Mouse (Mus musculus): ENCODE data around the gene Tspo. TPM values are rescaled to one million over a fixed set of nuclear protein-coding genes. Genes with fewer than 3 reads are reported as not detected.
A peak's percentile ranks its signal among the peaks of the same experiment; 100 is the strongest.

Tspo gene
- 24.7 and 32.5 TPM in 2 replicates for polyA plus RNA-seq (2014; fragmentation: Nextera tagmentation; extraction: Ambion mirVana)

DNA sequence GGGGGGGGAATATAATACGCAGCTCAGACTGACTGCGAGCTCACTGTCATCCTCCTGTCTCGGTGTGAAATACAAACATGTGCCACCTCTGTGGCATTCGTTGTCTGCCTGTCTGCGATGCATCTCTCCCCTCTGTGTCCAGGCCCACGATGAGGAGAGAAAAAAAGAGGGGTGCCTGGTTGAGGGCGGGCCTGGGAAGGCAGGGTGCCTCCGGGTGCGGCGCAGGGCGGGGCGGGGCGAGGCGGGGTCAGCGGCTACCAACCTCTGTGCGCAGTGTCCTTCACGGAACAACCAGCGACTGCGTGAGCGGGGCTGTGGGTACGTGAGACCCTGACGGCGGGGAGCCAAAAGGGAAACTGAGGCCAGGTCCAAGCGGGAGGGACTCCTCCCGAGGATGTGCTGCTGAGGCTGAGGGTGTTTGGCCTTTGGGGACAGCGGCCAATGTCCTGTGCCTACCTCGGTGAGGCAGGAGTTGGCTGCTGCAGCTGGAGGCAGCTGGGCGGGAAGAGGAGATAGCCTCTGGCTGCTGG is at the start of gene Tspo, which contains the start of gene Mcat:
Tspo (plus strand) TSS at position 266 of the 530 bp plus-strand sequence.
Mcat (minus strand) TSS at position 461 of the 530 bp plus-strand sequence.
- ATAC-seq (replicated peaks; ENCODE audit: insufficient number of reproducible peaks, low FRiP score, low TSS enrichment, low read depth) (no peak), DNase-seq (ENCODE audit: low spot score) (no peak)
- Histone ChIP-seq H3K4me1 (ENCODE audit: control insufficient read depth, insufficient read depth, low read length) (peaks cover 4% of the 10 kb centered on the region), H3K4me3 (ENCODE audit: low read depth, low read length) (peak within 1 kb of the TSS; percentile 39), H3K4me2 (ENCODE audit: low read depth, low read length) (peak within 1 kb of the TSS; percentile 78), H3K27ac (replicated peaks; ENCODE audit: low read depth, low read length) (no peak within 1 kb of the TSS), H3K36me3 (replicated peaks; ENCODE audit: control insufficient read depth, insufficient read depth, low read depth, low read length) (no peaks in the 10 kb centered on the region), H3K9me3 (replicated peaks; ENCODE audit: control insufficient read depth, low read length) (no peaks in the 10 kb centered on the region), H3K27me3 (ENCODE audit: control insufficient read depth, insufficient read depth, low read length) (no peaks in the 10 kb centered on the region), H3K9ac (replicated peaks; ENCODE audit: low read length) (peak within 1 kb of the TSS; percentile 62)
- WGBS, result under 1% methylated on average over 28 of the region's 28 CpGs

DNA sequence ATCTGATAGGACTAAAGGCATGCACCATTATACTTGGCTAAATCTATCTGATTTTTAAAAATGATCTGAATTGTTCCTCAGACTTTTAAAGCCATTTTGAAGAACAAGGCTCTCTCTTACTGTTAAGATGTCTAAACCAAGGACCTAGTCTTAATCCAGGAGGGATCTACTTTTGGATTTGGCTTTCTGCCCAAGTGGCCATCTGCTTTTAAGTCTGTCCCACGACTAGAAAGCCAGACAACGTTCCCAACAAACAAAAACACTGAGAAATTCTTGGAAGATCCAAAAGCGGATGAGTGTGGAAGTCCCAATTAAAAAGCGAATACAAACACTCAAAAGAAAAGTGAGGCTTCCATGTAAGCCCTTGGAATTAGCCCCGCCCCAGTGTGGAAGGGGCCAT is 48.4 kb upstream of the Tspo start:
- DNase-seq (ENCODE audit: low spot score), result no peak
- Histone ChIP-seq H3K36me3 (replicated peaks; ENCODE audit: control insufficient read depth, insufficient read depth, low read depth, low read length) (no peaks in the 10 kb centered on the region), H3K27ac (replicated peaks; ENCODE audit: low read depth, low read length) (no peak overlapping the region), H3K4me1 (ENCODE audit: control insufficient read depth, insufficient read depth, low read length) (no peaks in the 10 kb centered on the region; the same call in 1 of the 2 replicates), H3K4me2 (ENCODE audit: low read depth, low read length) (no peak overlapping the region), H3K4me3 (ENCODE audit: low read depth, low read length) (no peak overlapping the region), H3K9ac (replicated peaks; ENCODE audit: low read length) (no peak overlapping the region), H3K27me3 (ENCODE audit: control insufficient read depth, insufficient read depth, low read length) (no peaks in the 10 kb centered on the region), H3K9me3 (replicated peaks; ENCODE audit: control insufficient read depth, low read length) (no peaks in the 10 kb centered on the region)
- no peak for ATAC-seq (replicated peaks; ENCODE audit: insufficient number of reproducible peaks, low FRiP score, low TSS enrichment, low read depth)
- 68% methylated on average over 5 of the region's 5 CpGs for WGBS

DNA sequence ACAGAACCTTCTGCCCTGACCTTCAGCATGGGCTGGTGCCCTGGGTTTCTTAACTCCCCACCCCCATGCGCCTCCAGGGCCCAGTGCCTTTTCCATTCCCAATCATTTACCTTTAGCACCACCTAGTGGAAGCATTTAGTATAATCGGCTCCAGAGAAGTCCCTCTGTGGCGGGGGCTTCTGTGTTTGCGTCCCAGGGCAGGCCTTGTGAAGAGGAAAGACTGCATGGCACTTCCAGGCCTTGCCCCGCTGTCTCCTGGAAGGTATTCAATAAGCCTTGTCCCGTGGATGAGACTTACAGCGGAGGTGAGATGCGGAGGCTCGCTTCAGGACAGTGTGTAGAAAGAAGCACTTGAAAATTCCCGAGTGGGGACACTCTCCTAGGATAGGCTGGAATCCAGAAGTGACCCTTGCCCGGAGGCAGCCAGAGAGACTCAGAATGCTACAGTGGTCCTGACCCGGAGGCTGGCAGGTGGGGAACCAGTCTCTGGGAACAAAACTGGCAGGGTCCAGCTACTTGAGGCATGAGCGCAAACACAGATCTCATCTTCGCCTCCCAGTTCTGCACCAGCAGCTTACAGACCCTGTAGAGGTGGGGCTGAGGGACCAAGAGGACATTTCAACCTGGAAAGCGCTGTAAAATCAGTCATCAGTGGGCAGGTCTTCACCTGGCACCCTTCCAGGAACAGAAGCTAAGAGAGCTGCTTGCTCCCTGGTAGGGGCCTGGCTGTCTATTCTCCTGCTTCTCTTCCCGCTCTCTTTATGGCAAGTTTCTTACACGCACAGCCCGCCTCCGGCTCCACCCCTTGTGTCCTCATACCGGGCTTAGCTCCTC is 45.0 kb upstream of the Tspo start:
- Histone ChIP-seq H3K9ac (replicated peaks; ENCODE audit: low read length) (peak overlapping the region; percentile 37; the same call in 1 of the 2 replicates), H3K4me2 (ENCODE audit: low read depth, low read length) (no peak overlapping the region), H3K4me3 (ENCODE audit: low read depth, low read length) (no peak overlapping the region), H3K27ac (replicated peaks; ENCODE audit: low read depth, low read length) (no peak overlapping the region), H3K4me1 (ENCODE audit: control insufficient read depth, insufficient read depth, low read length) (peaks cover 4% of the 10 kb centered on the region; the same call in 1 of the 2 replicates), H3K27me3 (ENCODE audit: control insufficient read depth, insufficient read depth, low read length) (no peaks in the 10 kb centered on the region), H3K36me3 (replicated peaks; ENCODE audit: control insufficient read depth, insufficient read depth, low read depth, low read length) (no peaks in the 10 kb centered on the region), H3K9me3 (replicated peaks; ENCODE audit: control insufficient read depth, low read length) (no peaks in the 10 kb centered on the region)
- ATAC-seq (replicated peaks; ENCODE audit: insufficient number of reproducible peaks, low FRiP score, low TSS enrichment, low read depth) (peak; percentile 65; the same call in 1 of the 2 replicates), DNase-seq (ENCODE audit: low spot score) (peak; percentile 93)
- WGBS, result 37% methylated on average over 20 of the region's 20 CpGs

DNA sequence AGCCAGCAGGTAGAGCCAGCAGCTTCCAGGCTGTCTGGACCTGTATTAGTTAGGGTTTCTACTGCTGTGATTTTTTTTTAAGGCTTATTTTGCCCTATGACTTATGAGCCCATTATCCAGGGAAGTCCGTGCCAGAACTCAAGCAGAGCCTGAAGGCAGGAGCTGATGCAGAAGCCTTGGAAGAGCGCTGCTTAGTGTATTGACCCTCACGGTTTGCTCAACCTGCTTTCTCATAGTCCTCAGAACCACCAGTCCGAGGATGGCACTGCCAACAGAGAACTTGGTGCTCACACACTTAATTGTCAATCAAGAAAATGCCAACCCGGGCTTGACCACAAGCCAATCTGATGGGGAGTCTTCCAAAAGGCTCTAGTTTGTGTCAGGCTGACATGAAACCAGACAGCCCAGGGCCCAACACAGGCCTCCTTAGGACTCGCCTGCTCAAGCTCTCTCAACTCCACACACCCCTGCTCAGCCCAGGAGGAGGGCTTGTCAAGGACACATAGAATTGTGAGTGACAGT is 42.5 kb upstream of the Tspo start:
- 87% methylated on average over 6 of the region's 6 CpGs for WGBS
- ATAC-seq (replicated peaks; ENCODE audit: insufficient number of reproducible peaks, low FRiP score, low TSS enrichment, low read depth) (no peak), DNase-seq (ENCODE audit: low spot score) (no peak)
- Histone ChIP-seq H3K27me3 (ENCODE audit: control insufficient read depth, insufficient read depth, low read length) (peaks cover 4% of the 10 kb centered on the region; the same call in 1 of the 2 replicates), H3K9me3 (replicated peaks; ENCODE audit: control insufficient read depth, low read length) (no peaks in the 10 kb centered on the region), H3K27ac (replicated peaks; ENCODE audit: low read depth, low read length) (no peak overlapping the region), H3K9ac (replicated peaks; ENCODE audit: low read length) (no peak overlapping the region), H3K4me3 (ENCODE audit: low read depth, low read length) (no peak overlapping the region), H3K4me2 (ENCODE audit: low read depth, low read length) (no peak overlapping the region), H3K4me1 (ENCODE audit: control insufficient read depth, insufficient read depth, low read length) (peaks cover 4% of the 10 kb centered on the region; the same call in 1 of the 2 replicates), H3K36me3 (replicated peaks; ENCODE audit: control insufficient read depth, insufficient read depth, low read depth, low read length) (no peaks in the 10 kb centered on the region)

DNA sequence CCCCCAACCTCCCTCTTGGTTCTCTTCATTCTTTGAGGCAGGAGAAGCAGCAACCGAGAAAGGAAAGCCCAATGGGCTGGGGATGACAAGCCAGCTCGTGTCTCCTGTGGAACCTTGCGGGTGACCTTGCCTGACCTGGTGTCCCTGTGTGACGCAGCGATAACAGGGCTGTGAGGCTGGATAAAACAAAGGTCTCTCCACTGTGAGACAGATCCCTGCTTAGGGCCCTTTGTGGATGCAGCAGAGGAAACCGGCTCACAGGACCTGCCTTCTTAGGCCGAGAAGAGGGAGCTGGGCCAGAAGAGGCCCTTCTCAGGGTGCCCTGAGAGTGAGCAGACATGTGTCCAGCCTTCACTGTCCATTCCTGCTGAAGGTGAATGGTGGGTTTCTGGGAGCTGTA is 40.2 kb upstream of the Tspo start:
- H3K9me3 ChIP-seq (replicated peaks; ENCODE audit: control insufficient read depth, low read length), result no peaks in the 10 kb centered on the region
- ATAC-seq (replicated peaks; ENCODE audit: insufficient number of reproducible peaks, low FRiP score, low TSS enrichment, low read depth) (no peak), DNase-seq (ENCODE audit: low spot score) (no peak)
- H3K27ac ChIP-seq (replicated peaks; ENCODE audit: low read depth, low read length), result no peak overlapping the region
- no peaks in the 10 kb centered on the region for H3K36me3 ChIP-seq (replicated peaks; ENCODE audit: control insufficient read depth, insufficient read depth, low read depth, low read length)
- WGBS, result 26% methylated on average over 7 of the region's 7 CpGs
- H3K4me1 ChIP-seq (ENCODE audit: control insufficient read depth, insufficient read depth, low read length), result peaks cover 4% of the 10 kb centered on the region; the same call in 1 of the 2 replicates
- no peak overlapping the region for H3K4me2 ChIP-seq (ENCODE audit: low read depth, low read length)
- H3K4me3 ChIP-seq (ENCODE audit: low read depth, low read length), result no peak overlapping the region
- peaks cover 26% of the 10 kb centered on the region for H3K27me3 ChIP-seq (ENCODE audit: control insufficient read depth, insufficient read depth, low read length)
- no peak overlapping the region; the same call in 1 of the 2 replicates for H3K9ac ChIP-seq (replicated peaks; ENCODE audit: low read length)

DNA sequence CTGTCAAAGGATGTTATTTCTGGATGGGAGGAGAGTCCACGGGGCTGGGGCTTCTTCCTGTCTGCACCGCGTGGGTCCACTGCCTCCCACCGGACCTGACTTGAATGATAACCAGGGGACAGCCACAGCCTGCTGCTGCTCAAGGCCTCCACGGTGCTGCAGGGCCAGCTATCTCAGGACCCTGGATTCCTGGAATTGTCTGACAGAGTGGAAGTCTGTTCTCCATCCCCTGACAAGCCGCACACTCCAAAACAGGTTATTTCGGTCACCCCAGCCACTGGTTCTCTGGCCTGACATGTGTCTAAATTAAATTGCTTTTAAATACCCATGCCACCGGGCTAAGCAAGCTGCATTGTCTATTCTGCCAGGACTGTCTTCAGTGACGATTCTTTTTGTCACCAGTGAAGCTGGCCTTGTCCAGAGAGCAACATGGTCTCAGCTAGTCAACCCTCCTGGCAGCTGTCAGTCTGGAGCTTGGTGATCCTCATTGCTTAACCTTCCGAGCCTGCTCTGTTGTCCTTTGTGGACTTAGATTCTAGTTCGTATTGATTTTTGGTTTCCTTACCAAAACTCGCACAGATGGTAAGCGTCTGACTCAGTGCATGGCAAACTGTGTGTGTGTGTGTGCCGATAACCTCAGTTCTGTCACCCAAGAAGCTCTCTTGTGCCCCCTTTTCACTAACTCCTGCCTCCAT is 39.6 kb upstream of the Tspo start:
- Histone ChIP-seq H3K4me1 (ENCODE audit: control insufficient read depth, insufficient read depth, low read length) (peaks cover 4% of the 10 kb centered on the region; the same call in 1 of the 2 replicates), H3K9ac (replicated peaks; ENCODE audit: low read length) (no peak overlapping the region; the same call in 1 of the 2 replicates), H3K27me3 (ENCODE audit: control insufficient read depth, insufficient read depth, low read length) (peaks cover 26% of the 10 kb centered on the region), H3K4me2 (ENCODE audit: low read depth, low read length) (no peak overlapping the region), H3K9me3 (replicated peaks; ENCODE audit: control insufficient read depth, low read length) (no peaks in the 10 kb centered on the region), H3K4me3 (ENCODE audit: low read depth, low read length) (no peak overlapping the region), H3K27ac (replicated peaks; ENCODE audit: low read depth, low read length) (no peak overlapping the region), H3K36me3 (replicated peaks; ENCODE audit: control insufficient read depth, insufficient read depth, low read depth, low read length) (no peaks in the 10 kb centered on the region)
- 66% methylated on average over 14 of the region's 14 CpGs for WGBS
- no peak for ATAC-seq (replicated peaks; ENCODE audit: insufficient number of reproducible peaks, low FRiP score, low TSS enrichment, low read depth)
- DNase-seq (ENCODE audit: low spot score), result no peak

DNA sequence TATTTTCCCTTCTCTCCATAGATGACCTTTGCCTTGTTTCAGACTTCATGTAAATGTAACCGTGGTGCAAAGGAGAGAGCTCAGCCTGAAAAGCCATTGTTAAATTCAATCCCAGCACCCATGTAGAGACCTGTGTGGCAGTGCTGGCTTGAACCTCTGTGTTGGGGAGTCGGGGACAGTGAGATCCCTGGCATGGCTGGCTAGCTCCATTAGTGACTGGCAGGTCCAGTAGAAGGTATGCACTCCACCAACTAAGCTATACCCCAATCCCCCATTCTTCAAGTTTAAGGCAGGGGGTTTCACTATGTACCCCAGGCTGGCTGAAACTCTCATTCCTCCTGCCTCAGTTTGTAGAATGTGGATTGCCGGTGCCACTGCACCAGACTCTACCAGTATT is 39.1 kb upstream of the Tspo start:
- 81% methylated on average over 3 of the region's 3 CpGs for whole genome bisulfite sequencing
- Histone ChIP-seq H3K27me3 (ENCODE audit: control insufficient read depth, insufficient read depth, low read length) (peaks cover 26% of the 10 kb centered on the region), H3K36me3 (replicated peaks; ENCODE audit: control insufficient read depth, insufficient read depth, low read depth, low read length) (no peaks in the 10 kb centered on the region), H3K9me3 (replicated peaks; ENCODE audit: control insufficient read depth, low read length) (no peaks in the 10 kb centered on the region), H3K9ac (replicated peaks; ENCODE audit: low read length) (no peak overlapping the region), H3K4me3 (ENCODE audit: low read depth, low read length) (no peak overlapping the region), H3K27ac (replicated peaks; ENCODE audit: low read depth, low read length) (no peak overlapping the region), H3K4me1 (ENCODE audit: control insufficient read depth, insufficient read depth, low read length) (peaks cover 4% of the 10 kb centered on the region; the same call in 1 of the 2 replicates), H3K4me2 (ENCODE audit: low read depth, low read length) (no peak overlapping the region)
- DNase-seq (ENCODE audit: low spot score) (no peak), ATAC-seq (replicated peaks; ENCODE audit: insufficient number of reproducible peaks, low FRiP score, low TSS enrichment, low read depth) (no peak)

All from embryonic facial prominence, embryonic 11.5 days (tissue).